Mouse (Mus musculus) 416B (cell line): ENCODE results near the gene Stk4.

Source experiments
- DNase-seq: peaks from one replicate; pipeline ENCODE4 v3.0.0; 2011; ENCODE audit warnings: low read depth

Gene Stk4

GRCm38 (mm10) chr2:164128576-164129411 is 58.7 kb downstream of the Stk4 start:
- no peak for DNase-seq

DNA sequence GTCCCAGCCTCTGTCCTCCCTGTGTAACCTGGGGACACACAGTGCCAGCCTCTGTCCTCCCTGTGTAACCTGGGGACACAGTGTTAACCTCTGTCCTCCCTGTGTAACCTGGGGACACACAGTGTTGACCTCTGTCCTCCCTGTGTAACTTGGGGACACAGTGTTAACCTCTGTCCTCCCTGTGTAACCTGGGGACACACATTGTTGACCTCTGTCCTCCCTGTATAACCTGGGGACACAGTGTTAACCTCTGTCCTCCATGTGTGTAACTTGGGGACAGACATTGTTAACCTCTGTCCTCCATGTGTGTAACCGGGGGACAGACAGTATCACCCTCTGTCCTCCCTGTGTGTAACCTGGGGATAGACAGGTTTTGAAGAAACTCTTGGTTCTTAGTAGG is 61.5 kb downstream of the Stk4 start:
- DNase-seq = no peak

DNA sequence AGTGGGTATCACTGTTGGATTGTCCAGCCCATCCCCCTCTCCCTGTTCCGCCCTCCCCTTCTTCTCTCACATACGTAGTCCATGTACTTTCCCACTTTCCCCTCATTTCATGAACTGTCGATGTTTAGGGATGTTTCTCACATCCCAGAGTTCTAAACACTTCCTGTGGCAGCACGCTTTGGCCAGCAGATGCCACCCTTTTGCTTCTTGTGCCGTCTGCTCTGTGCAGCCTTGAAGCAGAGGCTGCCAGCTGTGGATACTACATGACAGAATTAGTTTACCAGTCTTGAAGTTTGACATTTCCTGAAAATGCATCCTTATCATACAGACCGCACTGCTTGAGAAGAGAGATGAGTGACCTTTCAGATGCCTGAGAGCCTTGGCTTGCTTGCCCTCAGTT is 64.4 kb downstream of the Stk4 start:
- DNase-seq = peak; percentile 29

GRCm38 (mm10) chr2:164135367-164135766 is 65.2 kb downstream of the Stk4 start:
- no peak for DNase-seq

GRCm38 (mm10) chr2:164136393-164136792 is 66.3 kb downstream of the Stk4 start:
- DNase-seq = no peak

- DNase-seq = no peak
Observed at GRCm38 (mm10) chr2:164137754-164138153, 67.6 kb downstream of the Stk4 start.

DNA sequence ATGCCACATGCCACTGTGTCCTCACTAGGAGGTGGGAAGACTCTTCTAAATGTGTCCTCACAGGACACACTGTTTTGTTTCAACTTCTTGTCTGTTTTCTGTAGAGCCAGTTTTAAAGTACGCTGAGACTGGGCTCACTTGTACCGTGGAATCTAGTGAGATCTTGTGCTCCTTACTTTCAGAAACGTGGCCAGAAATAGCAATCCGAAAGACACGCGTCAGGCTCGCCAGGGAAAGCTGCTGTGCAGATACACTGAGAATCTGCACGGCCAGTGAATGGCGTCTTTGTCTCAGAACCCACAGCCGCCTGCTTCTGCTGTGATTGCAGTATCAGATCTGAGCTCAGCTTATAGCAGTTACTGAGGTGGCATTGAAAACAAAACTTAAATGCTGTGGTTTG is 71.9 kb downstream of the Stk4 start:
- no peak for DNase-seq

DNA sequence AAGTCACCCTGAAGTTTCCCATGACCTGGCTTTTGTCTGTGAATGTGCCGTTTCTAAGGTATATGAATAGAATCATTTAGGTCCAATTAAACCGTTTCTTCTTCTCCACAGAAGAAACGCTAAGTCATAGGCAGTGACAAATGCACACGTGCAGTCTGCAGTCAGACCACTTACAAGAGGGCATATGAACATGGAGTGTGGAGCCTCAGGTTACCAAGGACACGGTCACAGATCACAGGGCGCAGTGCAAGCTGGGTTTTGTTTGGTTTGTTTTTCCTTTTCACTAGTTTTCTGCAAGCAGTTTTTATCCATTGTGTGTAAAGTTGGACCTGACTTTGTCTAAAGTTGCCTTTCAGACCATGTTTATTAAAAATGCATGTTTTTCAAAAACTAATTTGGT is 73.9 kb downstream of the Stk4 start:
- DNase-seq = peak; percentile 28

DNA sequence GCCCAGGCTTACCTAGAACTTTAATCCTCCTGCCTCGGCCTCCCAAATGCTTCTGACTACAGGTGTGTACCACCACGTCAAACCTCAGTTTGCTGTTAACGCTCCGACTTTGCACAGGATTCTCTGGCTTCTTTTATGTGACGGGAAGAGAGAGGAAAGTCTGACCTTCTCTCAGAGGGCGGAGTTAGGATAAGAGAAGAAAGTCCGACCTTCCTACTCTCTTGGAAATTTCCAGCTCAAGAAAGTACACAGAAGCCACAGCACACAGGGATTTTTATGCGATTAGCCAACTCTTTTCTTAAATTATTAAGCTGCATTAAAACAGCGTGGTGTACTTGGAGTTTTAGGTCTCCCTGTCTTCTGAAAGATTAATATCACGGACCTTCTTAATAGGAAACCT is 74.4 kb downstream of the Stk4 start:
- DNase-seq = no peak

DNA sequence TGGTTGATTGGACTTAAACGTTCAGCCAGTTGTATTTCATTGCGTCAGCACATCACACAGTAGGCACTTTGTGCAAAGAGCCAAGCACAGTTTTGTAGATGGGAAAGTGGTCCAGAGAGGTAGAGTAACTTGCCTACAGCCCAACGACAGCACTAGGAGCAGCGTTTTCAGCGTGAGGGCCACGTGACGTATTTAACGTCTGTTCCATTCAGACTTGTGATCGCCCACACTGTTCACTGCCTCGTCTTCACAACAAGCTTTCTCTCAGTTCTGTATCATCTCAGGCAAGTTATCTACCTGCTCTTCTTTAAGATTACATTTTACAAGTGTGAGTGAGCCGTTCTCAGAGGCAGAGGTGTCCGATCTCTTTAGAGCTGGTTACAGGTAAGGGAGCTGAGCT is 76.4 kb downstream of the Stk4 start:
- no peak for DNase-seq

DNA sequence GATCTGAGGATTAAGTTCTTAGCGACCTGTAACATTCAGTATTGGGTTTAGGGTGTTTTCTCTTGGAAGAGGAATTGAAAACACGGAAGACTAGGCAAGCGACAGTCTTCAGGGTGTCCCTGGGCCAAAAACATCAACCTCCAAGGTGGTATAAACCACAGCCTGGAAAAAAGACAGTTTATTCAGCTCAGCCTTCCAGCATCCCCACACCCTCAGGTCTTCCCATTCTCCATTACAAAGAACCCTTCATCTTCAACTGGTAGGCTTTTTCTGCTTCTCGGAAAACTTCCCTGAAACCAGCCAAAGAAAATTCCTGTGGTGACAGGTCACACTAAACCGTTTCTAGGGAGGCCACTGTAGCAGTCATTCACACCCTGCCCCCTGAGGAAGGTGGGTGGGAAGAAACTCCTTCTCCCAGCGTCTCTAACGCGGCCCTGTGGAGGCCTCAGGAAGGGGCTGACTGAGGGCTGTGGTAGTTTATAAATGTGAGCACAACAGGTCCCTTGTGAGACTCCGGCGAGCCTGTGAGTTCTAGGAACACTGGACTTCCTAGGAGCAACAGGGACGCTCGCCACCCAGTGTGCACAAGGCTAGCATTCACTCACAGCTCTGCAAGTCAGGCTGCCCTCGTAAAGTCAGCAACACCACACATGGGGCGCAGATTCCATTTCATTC is 80.1 kb downstream of the Stk4 start:
- DNase-seq = no peak

DNA sequence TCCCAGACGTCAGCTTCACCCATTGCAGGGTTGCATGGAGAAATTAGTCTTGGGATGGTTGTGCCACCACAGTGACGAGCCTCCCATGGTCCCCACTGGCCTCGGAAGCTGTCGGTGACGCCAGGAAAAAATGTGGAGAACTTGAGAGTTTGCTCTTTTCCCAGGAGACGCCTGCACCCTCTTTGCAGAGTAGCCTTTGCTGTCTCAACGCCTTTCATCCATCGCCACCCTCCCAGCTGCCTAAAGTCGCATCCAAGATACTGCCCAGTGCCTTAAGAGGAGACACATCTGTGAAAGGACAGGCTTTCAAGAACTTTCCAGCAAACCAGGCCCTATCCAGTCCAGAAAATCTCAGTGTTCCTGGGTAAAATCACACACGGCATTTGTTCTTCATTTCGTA is 82.2 kb downstream of the Stk4 start:
- DNase-seq = no peak

DNA sequence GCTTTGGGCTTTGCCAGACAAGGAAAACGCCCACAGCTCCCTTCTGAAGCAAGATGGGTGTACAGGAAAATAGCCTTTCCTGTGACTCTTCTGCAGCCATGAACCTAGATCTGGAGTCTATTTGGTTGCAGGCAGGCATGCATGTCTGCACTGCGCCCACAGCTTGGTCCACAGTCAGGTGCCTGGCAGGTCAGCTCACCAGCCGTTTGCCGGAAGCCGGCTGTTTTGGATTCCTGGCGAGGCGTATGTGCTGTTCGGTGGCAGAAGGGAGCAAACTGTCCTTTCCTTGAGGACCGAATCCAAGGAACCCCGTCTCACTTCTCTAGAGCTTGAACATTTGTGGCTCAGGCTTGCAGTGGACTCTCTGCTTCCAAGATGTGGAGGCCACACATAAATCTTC is 83.9 kb downstream of the Stk4 start:
- no peak for DNase-seq

- no peak for DNase-seq
Observed at GRCm38 (mm10) chr2:164156158-164156557, 86.0 kb downstream of the Stk4 start.

- no peak for DNase-seq
Observed at GRCm38 (mm10) chr2:164158838-164159237, 88.7 kb downstream of the Stk4 start.

GRCm38 (mm10) chr2:164161515-164162055 is 91.5 kb downstream of the Stk4 start:
- DNase-seq = peak; percentile 51

DNA sequence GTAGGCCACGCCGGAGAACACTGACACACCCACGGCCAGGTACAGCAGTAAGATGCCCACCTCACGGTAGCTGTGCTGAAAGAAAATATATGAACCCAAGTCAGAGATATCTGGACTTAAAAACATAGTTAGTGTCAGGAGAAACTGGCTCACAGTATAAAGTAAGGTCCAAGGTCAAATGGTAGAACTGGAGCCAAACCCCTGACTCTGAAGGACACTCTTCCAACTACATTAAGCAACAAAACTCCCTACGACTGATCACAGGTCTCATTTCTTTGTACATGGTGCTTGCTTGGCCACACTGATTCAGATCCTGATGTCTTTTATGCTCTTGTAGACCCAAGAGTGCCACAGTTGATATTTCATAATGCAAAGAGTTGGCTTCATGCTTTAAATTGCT is 94.8 kb downstream of the Stk4 start:
- no peak for DNase-seq

DNA sequence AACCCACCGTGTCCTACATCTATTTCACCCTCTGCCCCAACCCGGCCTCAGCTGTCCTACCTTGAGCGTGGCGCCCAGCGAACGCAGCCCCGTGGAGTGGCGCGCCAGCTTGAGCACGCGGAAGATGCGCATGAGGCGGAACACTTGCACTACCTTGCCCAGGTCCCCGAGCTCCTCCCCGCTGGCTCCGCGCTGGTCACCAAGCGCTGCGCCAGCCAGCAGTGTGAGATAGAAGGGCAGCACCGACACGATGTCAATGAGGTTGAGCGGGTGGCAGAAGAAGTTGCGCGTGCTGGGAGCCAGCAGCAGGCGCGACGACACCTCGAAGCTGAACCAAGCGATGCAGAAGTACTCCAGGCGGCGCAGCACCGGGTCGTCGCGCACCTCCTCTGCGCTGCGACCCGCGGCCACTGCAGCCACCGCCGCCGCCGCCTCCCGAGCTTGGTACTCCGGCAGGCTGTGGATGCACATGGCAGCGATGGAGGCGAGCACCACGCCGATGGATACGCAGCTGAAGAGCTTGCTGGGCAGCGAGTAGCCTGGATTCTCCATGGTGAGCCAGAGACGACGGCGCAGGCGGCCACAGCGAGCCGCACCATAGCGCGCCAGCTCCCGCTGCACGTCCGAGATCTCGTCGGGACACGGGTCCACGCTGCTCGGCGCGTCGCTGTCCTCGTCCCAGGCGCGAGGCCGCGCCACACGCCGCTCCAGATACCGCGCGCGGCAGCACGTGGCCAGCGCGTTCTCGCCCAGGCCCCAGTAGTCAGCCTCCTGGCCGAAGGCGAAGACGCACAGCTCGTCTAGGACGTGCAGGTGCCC is 97.8 kb downstream of the Stk4 start:
- no peak for DNase-seq

DNA sequence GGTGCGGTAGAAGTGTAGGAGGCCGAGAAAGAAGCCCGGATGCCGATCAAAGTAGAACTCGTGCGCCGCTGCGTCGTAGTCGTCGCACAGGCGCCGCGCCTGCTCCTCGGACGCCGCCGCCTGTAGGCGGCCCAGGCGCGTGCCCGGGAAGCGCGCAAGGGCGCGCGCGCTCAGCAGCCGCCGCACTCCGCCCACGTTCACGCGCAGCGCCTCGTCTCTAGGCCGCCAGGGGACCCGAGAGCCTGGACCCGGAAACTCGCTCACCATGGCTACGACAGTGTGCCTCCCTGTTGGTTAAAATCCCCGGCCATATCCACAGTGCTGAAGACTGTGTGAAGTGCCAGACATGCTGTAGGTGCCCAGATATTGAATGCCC is 98.4 kb downstream of the Stk4 start:
- no peak for DNase-seq

DNA sequence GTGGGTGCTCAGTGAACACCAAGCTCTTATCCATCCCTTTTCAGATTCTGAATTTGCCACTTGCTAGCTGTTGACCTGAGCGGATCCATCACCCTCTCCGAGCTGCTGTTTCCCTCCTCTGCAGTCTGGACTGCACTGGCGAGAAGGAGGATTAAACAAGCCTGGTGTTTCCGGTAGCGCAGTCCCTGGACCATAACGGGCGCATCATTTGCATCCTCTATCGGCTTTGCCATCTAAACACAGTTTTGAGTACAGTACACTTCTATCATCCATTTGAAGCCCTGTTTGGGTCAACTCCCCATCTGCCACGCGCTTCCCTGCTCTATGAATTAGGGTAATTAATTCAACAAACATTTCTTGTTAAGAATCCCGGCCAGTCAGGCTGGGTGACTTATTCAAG is 100.2 kb downstream of the Stk4 start:
- DNase-seq = no peak

DNA sequence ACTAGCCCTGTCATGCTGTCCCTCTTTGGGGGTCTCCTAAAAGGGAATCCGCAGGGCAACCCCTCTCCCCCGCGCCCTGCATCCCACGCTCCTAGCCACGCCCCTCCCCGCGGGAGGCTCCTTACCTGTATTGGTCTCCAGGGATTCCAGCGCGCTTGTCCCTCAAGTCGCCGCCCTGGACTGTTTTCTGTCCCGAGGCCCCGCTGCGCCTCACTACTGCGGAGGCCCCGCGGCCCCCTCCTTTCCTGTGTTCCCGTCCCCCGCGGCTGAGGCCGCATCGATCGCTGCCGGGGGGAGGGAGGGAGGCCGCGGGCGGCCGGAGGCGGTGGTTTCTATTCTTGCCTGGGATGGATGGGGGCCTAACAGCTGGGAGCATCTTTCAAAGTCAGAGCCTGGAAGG is 100.8 kb downstream of the Stk4 start, which contains the start of gene Kcns1:
TSS of gene Kcns1 (minus strand) at position 212 of the 400 bp plus-strand sequence.
- no peak for DNase-seq

DNA sequence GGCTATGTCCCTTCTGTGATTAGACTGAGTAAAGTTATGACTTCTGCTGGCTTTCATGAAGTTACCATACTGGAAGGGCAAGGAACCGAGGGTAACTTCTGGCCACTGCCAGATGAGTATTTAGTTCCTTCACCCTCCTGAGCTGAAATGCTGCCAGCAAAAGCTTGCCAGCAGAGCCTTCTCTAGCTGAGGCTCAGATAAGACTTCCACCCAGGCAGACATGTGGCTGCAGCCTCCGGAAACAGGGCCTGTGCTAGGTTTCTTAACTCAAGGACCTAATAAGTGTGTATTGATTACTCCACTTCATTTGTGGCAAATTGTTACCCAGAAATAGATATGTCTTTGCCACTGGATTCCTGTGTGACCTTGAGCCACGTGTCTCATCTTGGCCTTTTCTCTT is 103.3 kb downstream of the Stk4 start:
- no peak for DNase-seq
